Mouse (Mus musculus) urinary bladder, postnatal 36 days (tissue): ENCODE data around the gene Atrip.

Experiments
- DNase-seq, 2 experiments: peaks; one replicate each; pipeline ENCODE4 v3.0.0; 2022; ENCODE audit warnings: low spot score in 2 of 2, mixed read lengths in 1 of 2

Gene Atrip

GRCm38 (mm10) chr9:109058006-109058765 is 15.7 kb downstream of the Atrip start:
- no peak for DNase-seq

- DNase-seq, result no peak
These were observed 16.4 kb downstream of the Atrip start for GRCm38 (mm10) chr9:109057543-109057942.

- no peak for DNase-seq
These were observed 17.0 kb downstream of the Atrip start for GRCm38 (mm10) chr9:109056916-109057315.

- no peak for DNase-seq
These were observed 17.7 kb downstream of the Atrip start for GRCm38 (mm10) chr9:109056081-109056690.

GRCm38 (mm10) chr9:109055271-109056030 is 18.5 kb downstream of the Atrip start:
- DNase-seq, result no peak

GRCm38 (mm10) chr9:109054712-109055111 is 19.2 kb downstream of the Atrip start:
- DNase-seq, result peak; percentile 52 to 67

GRCm38 (mm10) chr9:109053851-109054250 is 20.1 kb downstream of the Atrip start:
- no peak for DNase-seq

- DNase-seq, result no peak
These were observed 20.6 kb downstream of the Atrip start for GRCm38 (mm10) chr9:109053366-109053765.

- DNase-seq, result no peak
These were observed 21.2 kb downstream of the Atrip start for GRCm38 (mm10) chr9:109052490-109053260.

- DNase-seq, result no peak
These were observed 22.1 kb downstream of the Atrip start for GRCm38 (mm10) chr9:109051651-109052489.

GRCm38 (mm10) chr9:109051011-109051501 is 22.9 kb downstream of the Atrip start:
- DNase-seq, result no peak

GRCm38 (mm10) chr9:109050674-109050997 is 23.3 kb downstream of the Atrip start:
- DNase-seq, result no peak

- DNase-seq, result no peak
These were observed 23.8 kb downstream of the Atrip start for GRCm38 (mm10) chr9:109049996-109050673.

- DNase-seq, result no peak
These were observed 24.6 kb downstream of the Atrip start for GRCm38 (mm10) chr9:109049316-109049715.

- DNase-seq, result peak in 1 of 2 experiments; percentile 58
These were observed 27.6 kb downstream of the Atrip start for GRCm38 (mm10) chr9:109046306-109046705.

- DNase-seq, result no peak
These were observed 32.6 kb downstream of the Atrip start for GRCm38 (mm10) chr9:109041351-109041750.

GRCm38 (mm10) chr9:109040906-109041305 is 33.0 kb downstream of the Atrip start:
- no peak for DNase-seq

GRCm38 (mm10) chr9:109040216-109040615 is 33.7 kb downstream of the Atrip start:
- no peak for DNase-seq

- no peak for DNase-seq
These were observed 34.2 kb downstream of the Atrip start for GRCm38 (mm10) chr9:109039681-109040080.

- peak; percentile 49 to 62 for DNase-seq
These were observed 35.0 kb downstream of the Atrip start for GRCm38 (mm10) chr9:109038901-109039364.
